Mouse (Mus musculus): ENCODE results near the gene Snx27.

DNA sequence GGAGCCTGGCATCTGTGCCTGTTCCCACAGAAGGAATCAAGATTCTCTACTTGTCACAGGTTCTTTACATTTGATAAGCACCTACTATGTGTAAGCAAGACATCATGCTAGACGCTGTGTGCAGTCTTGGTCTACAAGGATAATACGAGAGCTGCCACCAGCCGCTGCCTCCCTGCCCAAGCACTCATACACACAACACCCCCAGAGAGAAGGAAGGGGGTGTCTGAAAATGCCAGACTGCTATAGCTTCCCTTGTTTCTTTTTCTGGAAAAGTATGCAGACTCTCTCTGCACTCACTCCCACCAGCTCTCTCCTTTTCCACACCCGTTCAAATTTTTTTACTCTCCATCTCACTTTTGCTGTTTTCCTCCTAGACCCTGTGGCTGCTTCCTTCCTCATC is 105.1 kb downstream of the Snx27 start:
- TF ChIP-seq GATA1 (IDR thresholded peaks at IDR 0.05; ENCODE audit: low read length) = no peak
- no peak for TF ChIP-seq TAL1 (IDR thresholded peaks at IDR 0.05; ENCODE audit: low read length)
